Mouse (Mus musculus) cerebellum, adult 2 months (tissue): ENCODE measurements around the gene Mid1.
"Not testable (repeated sequence)": the region's sequence is repeated elsewhere in the genome, so short reads cannot be mapped to it uniquely, and the experiment has no call there.

ENCODE experiments used
- CTCF ChIP-seq: fragments of 200-500 bp; IDR thresholded peaks from 2 replicates; pipeline ENCODE4 v1.5.1; 2011; ENCODE audit warnings: low read depth, mild to moderate bottlenecking, control low read depth, low read length, moderate library complexity, borderline replicate concordance; ENCODE audit not compliant: insufficient read depth
- POLR2A ChIP-seq: fragments of 200-500 bp; IDR thresholded peaks from 2 replicates; pipeline ENCODE4 v1.6.1; 2011; ENCODE audit warnings: low read length, control low read depth, borderline replicate concordance; ENCODE audit not compliant: insufficient read depth

- not testable (repeated sequence) for TF ChIP-seq POLR2A, CTCF
Observed at GRCm38 (mm10) chrX:169976340-169976739, 291.3 kb downstream of the Mid1 start.
